Mouse (Mus musculus): ENCODE results near the gene Tenm3. TPM values are rescaled to one million over a fixed set of nuclear protein-coding genes. Genes with fewer than 3 reads are reported as not detected.

Tenm3 gene
- polyA plus RNA-seq, 1 experiment from 2014 or later = 42.9 TPM

- no peak overlapping the region for H3K9ac ChIP-seq
- H3K4me1 ChIP-seq = peaks cover 13% of the 10 kb centered on the region; the same call in 1 of the 2 replicates
- H3K36me3 ChIP-seq = no peaks in the 10 kb centered on the region
- H3K9me3 ChIP-seq (replicated peaks) = no peaks in the 10 kb centered on the region
- no peak overlapping the region for H3K4me3 ChIP-seq (replicated peaks)
- ATAC-seq (ENCODE audit: insufficient number of reproducible peaks, low FRiP score, low TSS enrichment, low read depth) = no peak
- WGBS = 65% methylated on average over 6 of the region's 6 CpGs
- no peak overlapping the region for H3K4me2 ChIP-seq (replicated peaks)
- no peaks in the 10 kb centered on the region for H3K27me3 ChIP-seq
- H3K27ac ChIP-seq (replicated peaks) = no peak overlapping the region
Observed at GRCm38 (mm10) chr8:48490635-48491165, 353.1 kb downstream of the Tenm3 start.

- no peak overlapping the region for H3K9ac ChIP-seq
- no peaks in the 10 kb centered on the region for H3K27me3 ChIP-seq
- H3K4me3 ChIP-seq (replicated peaks) = no peak overlapping the region
- H3K27ac ChIP-seq (replicated peaks) = no peak overlapping the region
- no peak overlapping the region for H3K4me2 ChIP-seq (replicated peaks)
- no peaks in the 10 kb centered on the region for H3K9me3 ChIP-seq (replicated peaks)
- WGBS = 77% methylated on average over 18 of the region's 18 CpGs
- no peaks in the 10 kb centered on the region for H3K36me3 ChIP-seq
- no peak for ATAC-seq (ENCODE audit: insufficient number of reproducible peaks, low FRiP score, low TSS enrichment, low read depth)
- peaks cover 13% of the 10 kb centered on the region; the same call in 1 of the 2 replicates for H3K4me1 ChIP-seq
Observed at GRCm38 (mm10) chr8:48489936-48490634, 353.7 kb downstream of the Tenm3 start.

- Histone ChIP-seq H3K36me3 (no peaks in the 10 kb centered on the region), H3K27me3 (no peaks in the 10 kb centered on the region), H3K4me2 (replicated peaks) (no peak overlapping the region), H3K9me3 (replicated peaks) (no peaks in the 10 kb centered on the region), H3K4me3 (replicated peaks) (no peak overlapping the region), H3K9ac (no peak overlapping the region), H3K4me1 (peaks cover 13% of the 10 kb centered on the region; the same call in 1 of the 2 replicates), H3K27ac (replicated peaks) (no peak overlapping the region)
- ATAC-seq (ENCODE audit: insufficient number of reproducible peaks, low FRiP score, low TSS enrichment, low read depth) = no peak
- WGBS = 62% methylated on average over 4 of the region's 4 CpGs
Observed at GRCm38 (mm10) chr8:48489417-48489816, 354.3 kb downstream of the Tenm3 start.

- H3K4me2 ChIP-seq (replicated peaks) = peak overlapping the region; percentile 17; the same call in 1 of the 2 replicates
- H3K9me3 ChIP-seq (replicated peaks) = no peaks in the 10 kb centered on the region
- H3K9ac ChIP-seq = no peak overlapping the region
- ATAC-seq (ENCODE audit: insufficient number of reproducible peaks, low FRiP score, low TSS enrichment, low read depth) = peak; percentile 70; the same call in 1 of the 2 replicates
- 0 out of 2 replicates have a peak overlapping the region, but pooled peaks have one; percentile 48 for H3K27ac ChIP-seq (replicated peaks)
- H3K27me3 ChIP-seq = no peaks in the 10 kb centered on the region
- no peak overlapping the region for H3K4me3 ChIP-seq (replicated peaks)
- 17% methylated on average over 7 of the region's 7 CpGs for WGBS
- H3K36me3 ChIP-seq = no peaks in the 10 kb centered on the region
- peaks cover 13% of the 10 kb centered on the region; the same call in 1 of the 2 replicates for H3K4me1 ChIP-seq
Observed at GRCm38 (mm10) chr8:48488809-48489208, 354.9 kb downstream of the Tenm3 start.

GRCm38 (mm10) chr8:48484143-48484542 is 359.6 kb downstream of the Tenm3 start:
- Histone ChIP-seq H3K9ac (no peak overlapping the region), H3K4me2 (replicated peaks) (no peak overlapping the region), H3K36me3 (no peaks in the 10 kb centered on the region), H3K27me3 (no peaks in the 10 kb centered on the region), H3K27ac (replicated peaks) (no peak overlapping the region), H3K4me3 (replicated peaks) (no peak overlapping the region), H3K9me3 (replicated peaks) (no peaks in the 10 kb centered on the region), H3K4me1 (peaks cover 17% of the 10 kb centered on the region)
- no peak for ATAC-seq (ENCODE audit: insufficient number of reproducible peaks, low FRiP score, low TSS enrichment, low read depth)
- 90% methylated on average over 5 of the region's 5 CpGs for WGBS

- Histone ChIP-seq H3K9ac (no peak overlapping the region), H3K9me3 (replicated peaks) (no peaks in the 10 kb centered on the region), H3K36me3 (no peaks in the 10 kb centered on the region), H3K4me1 (peaks cover 21% of the 10 kb centered on the region), H3K4me3 (replicated peaks) (peak overlapping the region; percentile 21), H3K27ac (replicated peaks) (peak overlapping the region; percentile 83), H3K4me2 (replicated peaks) (peak overlapping the region; percentile 35), H3K27me3 (no peaks in the 10 kb centered on the region)
- 36% methylated on average over 33 of the region's 33 CpGs for WGBS
- ATAC-seq (ENCODE audit: insufficient number of reproducible peaks, low FRiP score, low TSS enrichment, low read depth) = peak; percentile 92
Observed at GRCm38 (mm10) chr8:48481709-48482671, 361.8 kb downstream of the Tenm3 start.

GRCm38 (mm10) chr8:48477371-48477935 is 366.3 kb downstream of the Tenm3 start:
- Histone ChIP-seq H3K9me3 (replicated peaks) (no peaks in the 10 kb centered on the region), H3K4me3 (replicated peaks) (no peak overlapping the region), H3K4me2 (replicated peaks) (no peak overlapping the region), H3K4me1 (peaks cover 14% of the 10 kb centered on the region), H3K27ac (replicated peaks) (no peak overlapping the region), H3K27me3 (no peaks in the 10 kb centered on the region), H3K9ac (no peak overlapping the region), H3K36me3 (no peaks in the 10 kb centered on the region)
- WGBS = 76% methylated on average over 8 of the region's 8 CpGs
- ATAC-seq (ENCODE audit: insufficient number of reproducible peaks, low FRiP score, low TSS enrichment, low read depth) = no peak

- Histone ChIP-seq H3K36me3 (no peaks in the 10 kb centered on the region), H3K4me3 (replicated peaks) (no peak overlapping the region), H3K9ac (no peak overlapping the region), H3K4me2 (replicated peaks) (no peak overlapping the region), H3K27ac (replicated peaks) (no peak overlapping the region), H3K27me3 (no peaks in the 10 kb centered on the region), H3K4me1 (peaks cover 9% of the 10 kb centered on the region), H3K9me3 (replicated peaks) (no peaks in the 10 kb centered on the region)
- 63% methylated on average over 1 of the region's 1 CpGs for WGBS
- no peak for ATAC-seq (ENCODE audit: insufficient number of reproducible peaks, low FRiP score, low TSS enrichment, low read depth)
Observed at GRCm38 (mm10) chr8:48476896-48477295, 366.9 kb downstream of the Tenm3 start.

GRCm38 (mm10) chr8:48467633-48468032 is 376.1 kb downstream of the Tenm3 start:
- no peak for ATAC-seq (ENCODE audit: insufficient number of reproducible peaks, low FRiP score, low TSS enrichment, low read depth)
- H3K9me3 ChIP-seq (replicated peaks) = no peaks in the 10 kb centered on the region
- H3K27me3 ChIP-seq = no peaks in the 10 kb centered on the region
- H3K36me3 ChIP-seq = no peaks in the 10 kb centered on the region
- H3K4me3 ChIP-seq (replicated peaks) = no peak overlapping the region
- H3K4me2 ChIP-seq (replicated peaks) = no peak overlapping the region
- H3K4me1 ChIP-seq = peaks cover 10% of the 10 kb centered on the region; the same call in 1 of the 2 replicates
- H3K9ac ChIP-seq = no peak overlapping the region
- WGBS = 55% methylated on average over 5 of the region's 5 CpGs
- no peak overlapping the region for H3K27ac ChIP-seq (replicated peaks)

- WGBS = 15% methylated on average over 5 of the region's 5 CpGs
- H3K4me2 ChIP-seq (replicated peaks) = no peak overlapping the region
Observed at GRCm38 (mm10) chr8:48458373-48458772, 385.4 kb downstream of the Tenm3 start.

More at GRCm38 (mm10) chr8:48458373-48458772, 385.4 kb downstream of the Tenm3 start:
- no peaks in the 10 kb centered on the region for H3K9me3 ChIP-seq (replicated peaks)
- no peak overlapping the region for H3K4me3 ChIP-seq (replicated peaks)
- H3K4me1 ChIP-seq = peaks cover 22% of the 10 kb centered on the region
- no peaks in the 10 kb centered on the region for H3K27me3 ChIP-seq
- H3K27ac ChIP-seq (replicated peaks) = peak overlapping the region; percentile 76
- no peaks in the 10 kb centered on the region for H3K36me3 ChIP-seq
- no peak overlapping the region for H3K9ac ChIP-seq
- 0 out of 2 replicates have a peak, but pooled peaks have one; percentile 11 for ATAC-seq (ENCODE audit: insufficient number of reproducible peaks, low FRiP score, low TSS enrichment, low read depth)
